Mouse (Mus musculus) midbrain, embryonic 10.5 days (tissue): Measurements from ENCODE around the gene R3hdml. TPM values are rescaled to one million over a fixed set of nuclear protein-coding genes. Genes with fewer than 3 reads are reported as not detected.
A peak's percentile ranks its signal among the peaks of the same experiment; 100 is the strongest.

Source experiments
- DNase-seq: peaks from one replicate; pipeline ENCODE4 v3.0.0-alpha.2; 2017; ENCODE audit warnings: low spot score
- H3K27ac ChIP-seq: fragments of 300-500 bp; sonication (generic); replicated peaks from 2 replicates; pipeline ENCODE4 v1.5.1; 2016; ENCODE audit warnings: mild to moderate bottlenecking
- H3K27me3 ChIP-seq: fragments of 300-500 bp; sonication (generic); 2 replicates; pipeline ENCODE4 v1.6.1; 2016; ENCODE audit warnings: low read depth, mild to moderate bottlenecking; ENCODE audit not compliant: poor library complexity, severe bottlenecking
- H3K36me3 ChIP-seq: fragments of 300-500 bp; sonication (generic); 2 replicates; pipeline ENCODE4 v1.6.1; 2016; ENCODE audit warnings: mild to moderate bottlenecking, moderate library complexity
- H3K4me1 ChIP-seq: fragments of 300-500 bp; sonication (generic); 2 replicates; pipeline ENCODE4 v1.6.1; 2016
- H3K4me3 ChIP-seq: fragments of 300-500 bp; sonication (generic); 2 replicates; pipeline ENCODE4 v1.5.1; 2016; ENCODE audit warnings: mild to moderate bottlenecking, moderate library complexity
- H3K9me3 ChIP-seq: fragments of 300-500 bp; sonication (generic); replicated peaks from 2 replicates; pipeline ENCODE4 v1.6.1; 2016; ENCODE audit warnings: mild to moderate bottlenecking
- WGBS: fragments of 180-500 bp; shearing (Covaris S2); methylation state at CpG from one replicate; pipeline ENCODE4 v1.1.7; 2016; 5-methylcytosine and 5-hydroxymethylcytosine counted together
- polyA plus RNA-seq: library from polyadenylated mRNA; unstranded; fragments of >200 nt; fragmentation: Nextera tagmentation; extraction: Ambion mirVana; gene quantifications from 2 replicates; pipeline ENCODE4 v1.2.1, GENCODE M21; 2016

Gene R3hdml
- polyA plus RNA-seq, 1 experiment from 2014 or later = not detected

GRCm38 (mm10) chr2:163462801-163463200 is 29.3 kb upstream of the R3hdml start:
- Histone ChIP-seq H3K4me3 (no peak overlapping the region), H3K4me1 (peaks cover 10% of the 10 kb centered on the region; the same call in 1 of the 2 replicates), H3K36me3 (peaks cover 7% of the 10 kb centered on the region), H3K27me3 (peaks cover 17% of the 10 kb centered on the region), H3K9me3 (no peaks in the 10 kb centered on the region), H3K27ac (no peak overlapping the region)
- no peak for DNase-seq
- 80% methylated on average over 11 of the region's 11 CpGs for WGBS

GRCm38 (mm10) chr2:163463251-163463769 is 28.8 kb upstream of the R3hdml start:
- Histone ChIP-seq H3K4me3 (no peak overlapping the region), H3K27ac (no peak overlapping the region), H3K27me3 (peaks cover 13% of the 10 kb centered on the region), H3K36me3 (peaks cover 12% of the 10 kb centered on the region), H3K4me1 (peaks cover 10% of the 10 kb centered on the region; the same call in 1 of the 2 replicates), H3K9me3 (no peaks in the 10 kb centered on the region)
- no peak for DNase-seq
- WGBS = 67% methylated on average over 10 of the region's 10 CpGs

- no peaks in the 10 kb centered on the region for H3K9me3 ChIP-seq
- no peak overlapping the region for H3K4me3 ChIP-seq
- H3K27me3 ChIP-seq = peaks cover 6% of the 10 kb centered on the region
- H3K27ac ChIP-seq = no peak overlapping the region
- H3K36me3 ChIP-seq = peaks cover 19% of the 10 kb centered on the region
- no peak for DNase-seq
- H3K4me1 ChIP-seq = peaks cover 9% of the 10 kb centered on the region; the same call in 1 of the 2 replicates
- WGBS = 78% methylated on average over 4 of the region's 4 CpGs
These were observed 28.1 kb upstream of the R3hdml start for GRCm38 (mm10) chr2:163463998-163464397.

GRCm38 (mm10) chr2:163464562-163464961 is 27.6 kb upstream of the R3hdml start:
- H3K27ac ChIP-seq = no peak overlapping the region
- DNase-seq = no peak
- H3K36me3 ChIP-seq = peaks cover 24% of the 10 kb centered on the region
- H3K9me3 ChIP-seq = no peaks in the 10 kb centered on the region
- H3K4me1 ChIP-seq = 0 out of 2 replicates have a peak, but pooled peaks cover 5% of the 10 kb centered on the region
- H3K27me3 ChIP-seq = 0 out of 2 replicates have a peak, but pooled peaks cover under 1% of the 10 kb centered on the region
- no peak overlapping the region for H3K4me3 ChIP-seq
- WGBS = 83% methylated on average over 6 of the region's 6 CpGs

- WGBS = 83% methylated on average over 8 of the region's 8 CpGs
- Histone ChIP-seq H3K9me3 (no peaks in the 10 kb centered on the region), H3K27me3 (no peaks in the 10 kb centered on the region), H3K4me3 (no peak overlapping the region), H3K4me1 (peaks cover 12% of the 10 kb centered on the region), H3K27ac (no peak overlapping the region), H3K36me3 (peaks cover 28% of the 10 kb centered on the region)
- DNase-seq = no peak
These were observed 25.3 kb upstream of the R3hdml start for GRCm38 (mm10) chr2:163466771-163467170.

GRCm38 (mm10) chr2:163467585-163467984 is 24.5 kb upstream of the R3hdml start:
- WGBS = 90% methylated on average over 6 of the region's 6 CpGs
- Histone ChIP-seq H3K27ac (no peak overlapping the region), H3K4me1 (peaks cover 15% of the 10 kb centered on the region), H3K27me3 (no peaks in the 10 kb centered on the region), H3K4me3 (no peak overlapping the region), H3K36me3 (peaks cover 28% of the 10 kb centered on the region), H3K9me3 (no peaks in the 10 kb centered on the region)
- DNase-seq = no peak

- 92% methylated on average over 6 of the region's 6 CpGs for WGBS
- Histone ChIP-seq H3K4me3 (no peak overlapping the region), H3K4me1 (peaks cover 10% of the 10 kb centered on the region), H3K36me3 (peaks cover 28% of the 10 kb centered on the region), H3K9me3 (no peaks in the 10 kb centered on the region), H3K27me3 (no peaks in the 10 kb centered on the region), H3K27ac (no peak overlapping the region)
- no peak for DNase-seq
These were observed 23.3 kb upstream of the R3hdml start for GRCm38 (mm10) chr2:163468866-163469265.

GRCm38 (mm10) chr2:163469711-163470110 is 22.4 kb upstream of the R3hdml start:
- H3K4me1 ChIP-seq = peaks cover 10% of the 10 kb centered on the region
- no peaks in the 10 kb centered on the region for H3K27me3 ChIP-seq
- 94% methylated on average over 15 of the region's 15 CpGs for WGBS
- no peaks in the 10 kb centered on the region for H3K9me3 ChIP-seq
- peaks cover 28% of the 10 kb centered on the region for H3K36me3 ChIP-seq
- H3K4me3 ChIP-seq = no peak overlapping the region
- no peak overlapping the region for H3K27ac ChIP-seq
- no peak for DNase-seq

- Histone ChIP-seq H3K9me3 (no peaks in the 10 kb centered on the region), H3K36me3 (peaks cover 28% of the 10 kb centered on the region), H3K4me1 (peaks cover 10% of the 10 kb centered on the region), H3K4me3 (peak overlapping the region; percentile 77), H3K27ac (no peak overlapping the region), H3K27me3 (no peaks in the 10 kb centered on the region)
- no peak for DNase-seq
- 88% methylated on average over 3 of the region's 3 CpGs for WGBS
These were observed 21.0 kb upstream of the R3hdml start for GRCm38 (mm10) chr2:163471136-163471535.

GRCm38 (mm10) chr2:163471710-163472465 is 20.2 kb upstream of the R3hdml start:
- Histone ChIP-seq H3K27ac (peak overlapping the region; percentile 91), H3K36me3 (peaks cover 24% of the 10 kb centered on the region), H3K27me3 (no peaks in the 10 kb centered on the region), H3K9me3 (no peaks in the 10 kb centered on the region), H3K4me3 (peak overlapping the region; percentile 77), H3K4me1 (peaks cover 10% of the 10 kb centered on the region)
- WGBS = 5% methylated on average over 36 of the region's 36 CpGs
- DNase-seq = no peak

GRCm38 (mm10) chr2:163472466-163472851 is 19.7 kb upstream of the R3hdml start, which contains the start of gene Fitm2:
Gene Fitm2, minus strand, starts transcription at chr2:163472629.
- Histone ChIP-seq H3K4me1 (peaks cover 10% of the 10 kb centered on the region), H3K36me3 (peaks cover 24% of the 10 kb centered on the region), H3K27ac (peak within 1 kb of the TSS; percentile 91)

GRCm38 (mm10) chr2:163480191-163480825 is 11.8 kb upstream of the R3hdml start:
- Histone ChIP-seq H3K27me3 (peaks cover 36% of the 10 kb centered on the region), H3K4me3 (no peak overlapping the region), H3K36me3 (no peaks in the 10 kb centered on the region), H3K9me3 (no peaks in the 10 kb centered on the region), H3K4me1 (peaks cover 14% of the 10 kb centered on the region), H3K27ac (no peak overlapping the region)
- 52% methylated on average over 18 of the region's 18 CpGs for WGBS
- peak; percentile 38 for DNase-seq

More at GRCm38 (mm10) chr2:163472466-163472851, 19.7 kb upstream of the R3hdml start, which contains the start of gene Fitm2:
- Histone ChIP-seq H3K9me3 (no peaks in the 10 kb centered on the region), H3K4me3 (peak within 1 kb of the TSS; percentile 77), H3K27me3 (no peaks in the 10 kb centered on the region)
- under 1% methylated on average over 29 of the region's 30 CpGs for WGBS
- DNase-seq = peak; percentile 95
